Mouse (Mus musculus) adrenal gland, adult 2 months (tissue): ENCODE results near the gene Prdx6. TPM values are rescaled to one million over a fixed set of nuclear protein-coding genes. Genes with fewer than 3 reads are reported as not detected.

Experiments
- polyA plus RNA-seq: library from polyadenylated mRNA; depleted of rRNA; stranded (reverse); fragments of >200 nt; gene quantifications from 2 replicates; pipeline ENCODE4 v1.2.3, GENCODE M21; 2012; rRNA removed
- total RNA-seq, 2 experiments: library from RNA; stranded (reverse); gene quantifications; 2 replicates each; pipeline ENCODE4 v1.2.3; 2021

Prdx6 gene
- total and polyA plus RNA-seq, 3 experiments: 130 to 597 (median 283) TPM

Other genes starting within 250 kb of the Prdx6 start
- gene Zbtb37, start 216.4 kb downstream of the Prdx6 start, total RNA-seq: 10 to 100 TPM; 13.1 to 16.0 TPM
- 0.45 and 0.57 TPM in 2 replicates for gene Zbtb37, start 216.4 kb downstream of the Prdx6 start, polyA plus RNA-seq
- 10 to 100 TPM; 26.5 to 27.4 TPM for gene Dars2, start 180.6 kb downstream of the Prdx6 start, total RNA-seq
- gene Dars2, start 180.6 kb downstream of the Prdx6 start, polyA plus RNA-seq: 6.9 and 11.5 TPM in 2 replicates
- gene Cenpl, start 180.5 kb downstream of the Prdx6 start, total RNA-seq: 1 to 10 TPM; 1.8 to 2.5 TPM
- 0.19 and 0.35 TPM in 2 replicates for gene Cenpl, start 180.5 kb downstream of the Prdx6 start, polyA plus RNA-seq
- 10 to 100 TPM; 14.1 to 17.2 TPM for gene Klhl20, start 119.7 kb downstream of the Prdx6 start, total RNA-seq
- 2.9 and 4.4 TPM in 2 replicates for gene Klhl20, start 119.7 kb downstream of the Prdx6 start, polyA plus RNA-seq
- 1 to 10 TPM; 4.4 to 8.3 TPM for gene Ankrd45, start 108.5 kb downstream of the Prdx6 start, total RNA-seq
- gene Ankrd45, start 108.5 kb downstream of the Prdx6 start, polyA plus RNA-seq: 0.37 and 0.58 TPM in 2 replicates
- not detected for gene Tex50, start 91.9 kb downstream of the Prdx6 start, total RNA-seq
- not detected in 2 replicates for gene Tex50, start 91.9 kb downstream of the Prdx6 start, polyA plus RNA-seq
- not detected for gene Tnfsf4, start 144.2 kb upstream of the Prdx6 start, total RNA-seq
- not detected in 2 replicates for gene Tnfsf4, start 144.2 kb upstream of the Prdx6 start, polyA plus RNA-seq
- not detected for gene Tnfsf18, start 243.4 kb upstream of the Prdx6 start, total RNA-seq
- gene Tnfsf18, start 243.4 kb upstream of the Prdx6 start, polyA plus RNA-seq: not detected in 2 replicates